Mouse (Mus musculus) heart, postnatal 0 days (tissue): Measurements from ENCODE around the gene Traf3ip2. TPM values are rescaled to one million over a fixed set of nuclear protein-coding genes. Genes with fewer than 3 reads are reported as not detected.

Source experiments
- ATAC-seq: fragments of 200-750 bp; cut with Nextera tagmentation; 2 replicates; pipeline ENCODE4 v1.8.0; 2017; ENCODE audit warnings: low read depth, moderate number of reproducible peaks, moderate library complexity; ENCODE audit not compliant: insufficient read depth
- DNase-seq: peaks from one replicate; pipeline ENCODE4 v3.0.0-alpha.2; 2016; ENCODE audit warnings: low spot score
- H3K27ac ChIP-seq: fragments of 300-500 bp; sonication (generic); 2 replicates; pipeline ENCODE4 v1.5.1; 2014; ENCODE audit warnings: low read depth, mild to moderate bottlenecking
- H3K27me3 ChIP-seq: fragments of 300-500 bp; sonication (generic); 2 replicates; pipeline ENCODE4 v1.6.1; 2014; ENCODE audit warnings: low read length, mixed read lengths; ENCODE audit not compliant: control insufficient read depth, insufficient read depth
- H3K36me3 ChIP-seq: fragments of 300-500 bp; sonication (generic); replicated peaks from 2 replicates; pipeline ENCODE4 v1.6.1; 2014; ENCODE audit warnings: low read length, mixed read lengths; ENCODE audit not compliant: control insufficient read depth, insufficient read depth
- H3K4me1 ChIP-seq: fragments of 300-500 bp; sonication (generic); 2 replicates; pipeline ENCODE4 v1.6.1; 2014; ENCODE audit warnings: antibody characterized with exemption; ENCODE audit not compliant: control insufficient read depth, insufficient read depth
- H3K4me2 ChIP-seq: fragments of 300-500 bp; sonication (generic); 2 replicates; pipeline ENCODE4 v1.6.1; 2014; ENCODE audit warnings: low read depth, mild to moderate bottlenecking, low read length, moderate library complexity
- H3K4me3 ChIP-seq: fragments of 300-500 bp; sonication (generic); 2 replicates; pipeline ENCODE4 v1.5.1; 2014; ENCODE audit warnings: low read depth, low read length
- H3K9ac ChIP-seq: fragments of 300-500 bp; sonication (generic); replicated peaks from 2 replicates; pipeline ENCODE4 v1.6.1; 2014; ENCODE audit warnings: low read depth, low read length, mixed read lengths
- H3K9me3 ChIP-seq: fragments of 300-500 bp; sonication (generic); replicated peaks from 2 replicates; pipeline ENCODE4 v1.6.1; 2016; ENCODE audit warnings: low read length; ENCODE audit not compliant: control insufficient read depth
- CTCF ChIP-seq: IDR thresholded peaks from 2 replicates; pipeline ENCODE4 v1.5.1; 2016; ENCODE audit warnings: antibody characterized with exemption, control low read depth, low read depth
- EP300 ChIP-seq: IDR thresholded peaks from 2 replicates; pipeline ENCODE4 v1.6.1; 2016; ENCODE audit warnings: antibody characterized with exemption, low read depth
- WGBS: fragments of 180-500 bp; shearing (Covaris S2); extraction: QIAGEN DNeasy Blood & Tissue Kit; methylation state at CpG from one replicate; pipeline ENCODE4 v1.1.7; 2014; 5-methylcytosine and 5-hydroxymethylcytosine counted together
- polyA plus RNA-seq: library from polyadenylated mRNA; unstranded; fragments of >200 nt; fragmentation: Nextera tagmentation; extraction: Ambion mirVana; gene quantifications from 2 replicates; pipeline ENCODE4 v1.2.1, GENCODE M21; 2015
- total RNA-seq: library from RNA; depleted of rRNA; stranded (reverse); fragments of >200 nt; gene quantifications from 2 replicates; pipeline ENCODE4 v1.2.3, GENCODE M21; 2014; ENCODE audit warnings: low replicate concordance; rRNA removed

Gene Traf3ip2
- total RNA-seq: 6.4 and 9.9 TPM in 2 replicates
- 6.3 and 6.4 TPM in 2 replicates for polyA plus RNA-seq

- no peak for TF ChIP-seq EP300
- TF ChIP-seq CTCF: no peak
- Histone ChIP-seq H3K9me3 (no peaks in the 10 kb centered on the region), H3K27ac (peak within 1 kb of the TSS; percentile 88), H3K36me3 (no peaks in the 10 kb centered on the region), H3K4me1 (peaks cover 21% of the 10 kb centered on the region), H3K9ac (peak within 1 kb of the TSS; percentile 59), H3K4me3 (peak within 1 kb of the TSS; percentile 47), H3K4me2 (peak within 1 kb of the TSS; percentile 62), H3K27me3 (no peaks in the 10 kb centered on the region)
- no peak for ATAC-seq
- 25% methylated on average over 4 of the region's 4 CpGs for WGBS
- DNase-seq: no peak
These were observed at the start of gene Traf3ip2 for GRCm38 (mm10) chr10:39612633-39612988. TSS of gene Traf3ip2 (plus strand) at chr10:39612934.

GRCm38 (mm10) chr10:39563552-39564223, 49.0 kb upstream of the Traf3ip2 start:
- no peaks in the 10 kb centered on the region for H3K27me3 ChIP-seq
- no peak overlapping the region for H3K9ac ChIP-seq
- H3K36me3 ChIP-seq: peaks cover 7% of the 10 kb centered on the region; the same call in 1 of the 2 replicates
- peaks cover 11% of the 10 kb centered on the region; the same call in 1 of the 2 replicates for H3K4me1 ChIP-seq
- H3K4me2 ChIP-seq: 0 out of 2 replicates have a peak overlapping the region, but pooled peaks have one; percentile 5
- 0 out of 2 replicates have a peak, but pooled peaks have one; percentile 39 for ATAC-seq
- DNase-seq: no peak
- H3K4me3 ChIP-seq: no peak overlapping the region
- no peak overlapping the region for H3K27ac ChIP-seq
- TF ChIP-seq CTCF (no peak), EP300 (no peak)
- H3K9me3 ChIP-seq: no peaks in the 10 kb centered on the region
- 37% methylated on average over 24 of the region's 24 CpGs for WGBS

- no peak for TF ChIP-seq CTCF
- no peak for TF ChIP-seq EP300
- DNase-seq (no peak), ATAC-seq (no peak)
- 87% methylated on average over 12 of the region's 12 CpGs for whole genome bisulfite sequencing
- no peak overlapping the region for H3K4me2 ChIP-seq
- no peak overlapping the region for H3K27ac ChIP-seq
- H3K4me3 ChIP-seq: no peak overlapping the region
- peaks cover 7% of the 10 kb centered on the region; the same call in 1 of the 2 replicates for H3K36me3 ChIP-seq
- peaks cover 22% of the 10 kb centered on the region for H3K4me1 ChIP-seq
- H3K9ac ChIP-seq: no peak overlapping the region
- no peaks in the 10 kb centered on the region for H3K27me3 ChIP-seq
- H3K9me3 ChIP-seq: no peaks in the 10 kb centered on the region
These were observed 45.8 kb upstream of the Traf3ip2 start for GRCm38 (mm10) chr10:39566901-39567300.

GRCm38 (mm10) chr10:39568991-39569390, 43.7 kb upstream of the Traf3ip2 start:
- no peaks in the 10 kb centered on the region for H3K9me3 ChIP-seq
- no peak overlapping the region for H3K9ac ChIP-seq
- TF ChIP-seq CTCF (no peak), EP300 (no peak)
- H3K36me3 ChIP-seq: peaks cover 7% of the 10 kb centered on the region; the same call in 1 of the 2 replicates
- no peak overlapping the region for H3K4me2 ChIP-seq
- 52% methylated on average over 4 of the region's 4 CpGs for WGBS
- H3K4me1 ChIP-seq: peaks cover 22% of the 10 kb centered on the region
- H3K27ac ChIP-seq: no peak overlapping the region
- no peak overlapping the region for H3K4me3 ChIP-seq
- DNase-seq (no peak), ATAC-seq (no peak)
- H3K27me3 ChIP-seq: no peaks in the 10 kb centered on the region

- H3K9ac ChIP-seq: no peak overlapping the region
- no peak for ATAC-seq
- 38% methylated on average over 7 of the region's 7 CpGs for WGBS
These were observed 41.7 kb upstream of the Traf3ip2 start for GRCm38 (mm10) chr10:39571011-39571410.

More at GRCm38 (mm10) chr10:39571011-39571410, 41.7 kb upstream of the Traf3ip2 start:
- peaks cover 22% of the 10 kb centered on the region for H3K4me1 ChIP-seq
- no peaks in the 10 kb centered on the region; the same call in 1 of the 2 replicates for H3K36me3 ChIP-seq
- no peak for DNase-seq
- H3K4me2 ChIP-seq: 0 out of 2 replicates have a peak overlapping the region, but pooled peaks have one; percentile 9
- H3K4me3 ChIP-seq: no peak overlapping the region
- H3K27ac ChIP-seq: no peak overlapping the region
- H3K9me3 ChIP-seq: no peaks in the 10 kb centered on the region
- TF ChIP-seq CTCF (no peak), EP300 (no peak)
- H3K27me3 ChIP-seq: no peaks in the 10 kb centered on the region
